Mouse (Mus musculus): ENCODE measurements at regions not wholly inside any gene's neighbourhood (a gene's known extent, or its start where the extent isn't known, plus 50 kb on each side); places are given as distances from the start of the nearest gene placed in this dataset.
A peak's percentile ranks its signal among the peaks of the same experiment; 100 is the strongest.

- no peaks in the 10 kb centered on the region for H3K27me3 ChIP-seq (ENCODE audit: control insufficient read depth, insufficient read depth, low read length)
- no peak overlapping the region for H3K9ac ChIP-seq (ENCODE audit: low read depth, low read length)
- no peak overlapping the region for H3K4me2 ChIP-seq
- 82% methylated on average over 6 of the region's 6 CpGs for WGBS (ENCODE audit: insufficient replicate concordance)
- no peak overlapping the region for H3K27ac ChIP-seq (ENCODE audit: low read depth, low read length)
- H3K4me3 ChIP-seq (ENCODE audit: low read depth, low read length), result no peak overlapping the region
- no peak for ATAC-seq (replicated peaks; ENCODE audit: insufficient number of reproducible peaks, low FRiP score, low TSS enrichment)
- H3K36me3 ChIP-seq (ENCODE audit: control insufficient read depth, insufficient read depth, low read length), result no peaks in the 10 kb centered on the region
- no peaks in the 10 kb centered on the region for H3K9me3 ChIP-seq (replicated peaks; ENCODE audit: control insufficient read depth, low read length)
- H3K4me1 ChIP-seq (ENCODE audit: control insufficient read depth, insufficient read depth, low read length), result peaks cover 15% of the 10 kb centered on the region
Observed at GRCm38 (mm10) chr16:30777416-30777815, 177.9 kb downstream of the Fam43a start.

GRCm38 (mm10) chr16:30778078-30778477 lies 178.6 kb downstream of the Fam43a start:
- no peak for ATAC-seq (replicated peaks; ENCODE audit: insufficient number of reproducible peaks, low FRiP score, low TSS enrichment)
- 54% methylated on average over 7 of the region's 7 CpGs for WGBS (ENCODE audit: insufficient replicate concordance)
- H3K36me3 ChIP-seq (ENCODE audit: control insufficient read depth, insufficient read depth, low read length), result no peaks in the 10 kb centered on the region

GRCm38 (mm10) chr16:30778945-30779344 lies 179.4 kb downstream of the Fam43a start:
- no peak overlapping the region for H3K4me2 ChIP-seq
- no peak overlapping the region for H3K9ac ChIP-seq (ENCODE audit: low read depth, low read length)
- H3K4me3 ChIP-seq (ENCODE audit: low read depth, low read length), result no peak overlapping the region
- no peaks in the 10 kb centered on the region for H3K9me3 ChIP-seq (replicated peaks; ENCODE audit: control insufficient read depth, low read length)
- H3K27me3 ChIP-seq (ENCODE audit: control insufficient read depth, insufficient read depth, low read length), result no peaks in the 10 kb centered on the region
- ATAC-seq (replicated peaks; ENCODE audit: insufficient number of reproducible peaks, low FRiP score, low TSS enrichment), result no peak
- H3K27ac ChIP-seq (ENCODE audit: low read depth, low read length), result no peak overlapping the region
- 59% methylated on average over 5 of the region's 5 CpGs for WGBS (ENCODE audit: insufficient replicate concordance)
- H3K4me1 ChIP-seq (ENCODE audit: control insufficient read depth, insufficient read depth, low read length), result peaks cover 15% of the 10 kb centered on the region
- H3K36me3 ChIP-seq (ENCODE audit: control insufficient read depth, insufficient read depth, low read length), result no peaks in the 10 kb centered on the region

More at GRCm38 (mm10) chr16:30778078-30778477, 178.6 kb downstream of the Fam43a start:
- H3K4me3 ChIP-seq (ENCODE audit: low read depth, low read length), result no peak overlapping the region
- no peaks in the 10 kb centered on the region for H3K27me3 ChIP-seq (ENCODE audit: control insufficient read depth, insufficient read depth, low read length)
- no peak overlapping the region for H3K27ac ChIP-seq (ENCODE audit: low read depth, low read length)
- no peaks in the 10 kb centered on the region for H3K9me3 ChIP-seq (replicated peaks; ENCODE audit: control insufficient read depth, low read length)
- H3K9ac ChIP-seq (ENCODE audit: low read depth, low read length), result no peak overlapping the region
- peaks cover 15% of the 10 kb centered on the region for H3K4me1 ChIP-seq (ENCODE audit: control insufficient read depth, insufficient read depth, low read length)
- no peak overlapping the region for H3K4me2 ChIP-seq

- H3K4me2 ChIP-seq, result no peak overlapping the region
- peaks cover 16% of the 10 kb centered on the region for H3K4me1 ChIP-seq (ENCODE audit: control insufficient read depth, insufficient read depth, low read length)
- no peak overlapping the region for H3K27ac ChIP-seq (ENCODE audit: low read depth, low read length)
- H3K9me3 ChIP-seq (replicated peaks; ENCODE audit: control insufficient read depth, low read length), result no peaks in the 10 kb centered on the region
- H3K9ac ChIP-seq (ENCODE audit: low read depth, low read length), result no peak overlapping the region
- no peak overlapping the region for H3K4me3 ChIP-seq (ENCODE audit: low read depth, low read length)
- 90% methylated on average over 5 of the region's 5 CpGs for WGBS (ENCODE audit: insufficient replicate concordance)
- H3K27me3 ChIP-seq (ENCODE audit: control insufficient read depth, insufficient read depth, low read length), result no peaks in the 10 kb centered on the region
- no peak for ATAC-seq (replicated peaks; ENCODE audit: insufficient number of reproducible peaks, low FRiP score, low TSS enrichment)
- H3K36me3 ChIP-seq (ENCODE audit: control insufficient read depth, insufficient read depth, low read length), result no peaks in the 10 kb centered on the region
Observed at GRCm38 (mm10) chr16:30784261-30784660, 184.7 kb downstream of the Fam43a start.

- Histone ChIP-seq H3K4me3 (ENCODE audit: low read depth, low read length) (no peak overlapping the region), H3K4me1 (ENCODE audit: control insufficient read depth, insufficient read depth, low read length) (peaks cover 22% of the 10 kb centered on the region), H3K36me3 (ENCODE audit: control insufficient read depth, insufficient read depth, low read length) (no peaks in the 10 kb centered on the region), H3K9me3 (replicated peaks; ENCODE audit: control insufficient read depth, low read length) (no peaks in the 10 kb centered on the region), H3K27me3 (ENCODE audit: control insufficient read depth, insufficient read depth, low read length) (no peaks in the 10 kb centered on the region), H3K4me2 (no peak overlapping the region), H3K9ac (ENCODE audit: low read depth, low read length) (no peak overlapping the region), H3K27ac (ENCODE audit: low read depth, low read length) (no peak overlapping the region)
- no peak for ATAC-seq (replicated peaks; ENCODE audit: insufficient number of reproducible peaks, low FRiP score, low TSS enrichment)
- 73% methylated on average over 1 of the region's 1 CpGs for WGBS (ENCODE audit: insufficient replicate concordance)
Observed at GRCm38 (mm10) chr16:30784949-30785348, 185.4 kb downstream of the Fam43a start.

- Histone ChIP-seq H3K27me3 (ENCODE audit: control insufficient read depth, insufficient read depth, low read length) (no peaks in the 10 kb centered on the region), H3K36me3 (ENCODE audit: control insufficient read depth, insufficient read depth, low read length) (no peaks in the 10 kb centered on the region), H3K4me2 (no peak overlapping the region), H3K4me3 (ENCODE audit: low read depth, low read length) (no peak overlapping the region), H3K9me3 (replicated peaks; ENCODE audit: control insufficient read depth, low read length) (no peaks in the 10 kb centered on the region), H3K9ac (ENCODE audit: low read depth, low read length) (no peak overlapping the region), H3K27ac (ENCODE audit: low read depth, low read length) (no peak overlapping the region), H3K4me1 (ENCODE audit: control insufficient read depth, insufficient read depth, low read length) (peaks cover 32% of the 10 kb centered on the region)
- no peak for ATAC-seq (replicated peaks; ENCODE audit: insufficient number of reproducible peaks, low FRiP score, low TSS enrichment)
- WGBS (ENCODE audit: insufficient replicate concordance), result 85% methylated on average over 3 of the region's 3 CpGs
Observed at GRCm38 (mm10) chr16:30786060-30786459, 186.5 kb downstream of the Fam43a start.

GRCm38 (mm10) chr16:30787351-30787750 lies 187.8 kb downstream of the Fam43a start:
- Histone ChIP-seq H3K9me3 (replicated peaks; ENCODE audit: control insufficient read depth, low read length) (no peaks in the 10 kb centered on the region), H3K4me1 (ENCODE audit: control insufficient read depth, insufficient read depth, low read length) (peaks cover 45% of the 10 kb centered on the region), H3K9ac (ENCODE audit: low read depth, low read length) (no peak overlapping the region), H3K36me3 (ENCODE audit: control insufficient read depth, insufficient read depth, low read length) (no peaks in the 10 kb centered on the region), H3K27ac (ENCODE audit: low read depth, low read length) (no peak overlapping the region), H3K4me2 (no peak overlapping the region), H3K4me3 (ENCODE audit: low read depth, low read length) (no peak overlapping the region), H3K27me3 (ENCODE audit: control insufficient read depth, insufficient read depth, low read length) (no peaks in the 10 kb centered on the region)
- ATAC-seq (replicated peaks; ENCODE audit: insufficient number of reproducible peaks, low FRiP score, low TSS enrichment), result no peak
- WGBS (ENCODE audit: insufficient replicate concordance), result 76% methylated on average over 1 of the region's 1 CpGs

GRCm38 (mm10) chr16:30788321-30788781 lies 188.8 kb downstream of the Fam43a start:
- no peak for ATAC-seq (replicated peaks; ENCODE audit: insufficient number of reproducible peaks, low FRiP score, low TSS enrichment)
- peak overlapping the region; percentile 27; the same call in 1 of the 2 replicates for H3K4me2 ChIP-seq
- no peak overlapping the region for H3K9ac ChIP-seq (ENCODE audit: low read depth, low read length)
- WGBS (ENCODE audit: insufficient replicate concordance), result 34% methylated on average over 11 of the region's 11 CpGs
- no peak overlapping the region for H3K4me3 ChIP-seq (ENCODE audit: low read depth, low read length)
- peak overlapping the region; percentile 65; the same call in 1 of the 2 replicates for H3K27ac ChIP-seq (ENCODE audit: low read depth, low read length)
- H3K27me3 ChIP-seq (ENCODE audit: control insufficient read depth, insufficient read depth, low read length), result no peaks in the 10 kb centered on the region
- H3K4me1 ChIP-seq (ENCODE audit: control insufficient read depth, insufficient read depth, low read length), result peaks cover 53% of the 10 kb centered on the region
- no peaks in the 10 kb centered on the region for H3K9me3 ChIP-seq (replicated peaks; ENCODE audit: control insufficient read depth, low read length)
- H3K36me3 ChIP-seq (ENCODE audit: control insufficient read depth, insufficient read depth, low read length), result no peaks in the 10 kb centered on the region

GRCm38 (mm10) chr16:30788944-30789781 lies 189.6 kb downstream of the Fam43a start:
- H3K4me1 ChIP-seq (ENCODE audit: control insufficient read depth, insufficient read depth, low read length), result peaks cover 53% of the 10 kb centered on the region
- no peaks in the 10 kb centered on the region for H3K9me3 ChIP-seq (replicated peaks; ENCODE audit: control insufficient read depth, low read length)
- H3K36me3 ChIP-seq (ENCODE audit: control insufficient read depth, insufficient read depth, low read length), result no peaks in the 10 kb centered on the region
- no peak overlapping the region; the same call in 1 of the 2 replicates for H3K4me2 ChIP-seq
- H3K27ac ChIP-seq (ENCODE audit: low read depth, low read length), result peak overlapping the region; percentile 96
- no peak overlapping the region for H3K9ac ChIP-seq (ENCODE audit: low read depth, low read length)
- 80% methylated on average over 15 of the region's 15 CpGs for WGBS (ENCODE audit: insufficient replicate concordance)
- no peak for ATAC-seq (replicated peaks; ENCODE audit: insufficient number of reproducible peaks, low FRiP score, low TSS enrichment)
- H3K4me3 ChIP-seq (ENCODE audit: low read depth, low read length), result no peak overlapping the region
- H3K27me3 ChIP-seq (ENCODE audit: control insufficient read depth, insufficient read depth, low read length), result no peaks in the 10 kb centered on the region

Data from heart, embryonic 11.5 days (tissue).